Mouse (Mus musculus) neutrophil, adult 65 days (primary cell): ENCODE measurements around the gene Gm42957. TPM values are rescaled to one million over a fixed set of nuclear protein-coding genes. Genes with fewer than 3 reads are reported as not detected.

ENCODE experiments used
- total RNA-seq: library from RNA; stranded (reverse); gene quantifications from 2 replicates; pipeline ENCODE4 v1.2.4, GENCODE M21; 2023

Gm42957 gene
- not detected in 2 replicates for total RNA-seq

DNA sequence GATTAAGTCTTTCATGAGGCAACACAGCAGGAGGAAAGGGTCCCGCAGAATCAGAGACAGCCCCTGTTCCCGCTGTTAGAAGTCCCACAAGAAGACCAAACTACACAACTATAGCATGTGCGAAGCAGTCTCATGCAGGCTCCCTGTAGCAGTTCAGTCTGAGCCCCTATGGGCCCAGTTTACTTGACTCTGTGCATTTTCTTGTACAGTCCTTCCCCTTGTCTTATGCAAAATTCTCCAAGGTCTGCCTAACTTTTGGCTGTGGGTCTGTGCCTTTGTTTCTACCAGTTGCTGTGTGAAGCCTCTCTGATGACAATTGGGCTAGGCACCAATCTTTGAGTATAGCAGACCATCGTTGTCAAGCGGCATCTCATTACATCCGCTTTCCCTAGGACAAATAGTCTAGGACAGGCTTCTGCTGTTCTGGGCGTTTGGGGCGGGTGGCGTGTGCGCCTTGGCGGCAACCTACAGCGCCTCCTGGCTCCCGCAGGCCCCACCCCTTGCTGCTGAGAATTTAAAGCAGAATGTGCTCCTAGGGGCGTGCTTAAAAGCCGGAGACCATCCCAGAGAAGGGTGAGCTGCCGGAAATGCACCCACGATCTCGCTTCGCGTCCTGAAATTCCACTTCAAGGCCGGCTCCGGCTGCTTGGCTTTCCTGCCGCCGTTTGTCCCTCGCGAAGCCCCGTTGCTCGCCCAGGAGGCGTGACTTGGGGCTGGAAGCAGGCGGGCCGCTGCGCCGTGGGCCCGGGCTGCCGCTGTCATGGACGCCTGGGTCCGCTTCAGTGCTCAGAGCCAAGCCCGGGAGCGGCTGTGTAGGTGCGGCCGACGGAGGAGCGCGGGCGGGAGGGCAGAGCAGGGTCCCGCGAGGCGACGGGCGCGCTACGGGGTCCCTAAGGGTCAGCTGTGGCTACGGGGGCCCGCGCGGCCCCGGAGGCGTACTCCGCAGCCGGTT lies at the start of gene Gm42957, which contains the start of gene Pex11b:
Gene Gm42957 (plus strand): TSS at position 547 of the 952 bp plus-strand sequence.
Gene Pex11b (plus strand): TSS at position 449 of the 952 bp plus-strand sequence.

DNA sequence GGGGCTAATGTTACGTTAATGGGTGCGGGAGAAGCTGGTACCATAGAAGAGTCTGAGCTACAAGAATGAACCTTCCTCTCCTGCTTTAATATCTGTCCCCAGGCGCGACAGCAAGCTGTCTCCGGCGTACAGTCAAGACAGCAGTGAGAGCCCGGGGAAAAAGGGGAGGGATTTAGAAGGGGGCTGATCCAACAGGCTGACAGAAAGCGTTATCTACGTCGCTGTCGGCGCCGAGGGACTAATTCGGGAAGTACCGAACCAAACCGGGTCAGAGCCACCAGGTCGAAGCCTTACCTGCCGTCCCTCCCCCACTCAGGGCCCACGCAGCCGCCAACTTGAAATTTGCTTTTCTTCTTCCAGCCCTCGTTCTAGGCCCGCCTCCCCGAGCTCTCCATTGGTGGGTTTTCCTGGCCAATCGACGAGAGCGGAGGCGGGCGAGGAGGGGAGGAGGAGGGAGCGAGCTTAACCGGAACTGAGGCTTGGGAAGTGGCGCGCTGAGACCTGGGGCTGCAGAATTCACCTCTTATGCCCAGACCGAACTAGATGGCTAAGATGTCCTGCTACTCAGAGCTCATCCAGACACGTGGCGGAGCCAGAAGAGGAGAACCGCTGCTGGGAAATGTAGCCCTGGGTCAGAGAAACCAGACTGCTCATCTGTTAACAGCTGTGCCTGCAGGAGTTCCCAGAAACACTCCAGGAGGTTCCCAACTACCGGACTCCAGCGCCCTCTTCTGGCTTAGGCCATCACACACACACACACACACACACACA lies 41.3 kb upstream of the Gm42957 start, which contains the start of gene Polr3gl:
Gene Polr3gl (minus strand): TSS at position 392 of the 771 bp plus-strand sequence.

GRCm38 (mm10) chr3:96596228-96596707 lies 39.0 kb upstream of the Gm42957 start, which contains the start of gene Ankrd34a:
Gene Ankrd34a, plus strand, starts transcription at chr3:96596636.

DNA sequence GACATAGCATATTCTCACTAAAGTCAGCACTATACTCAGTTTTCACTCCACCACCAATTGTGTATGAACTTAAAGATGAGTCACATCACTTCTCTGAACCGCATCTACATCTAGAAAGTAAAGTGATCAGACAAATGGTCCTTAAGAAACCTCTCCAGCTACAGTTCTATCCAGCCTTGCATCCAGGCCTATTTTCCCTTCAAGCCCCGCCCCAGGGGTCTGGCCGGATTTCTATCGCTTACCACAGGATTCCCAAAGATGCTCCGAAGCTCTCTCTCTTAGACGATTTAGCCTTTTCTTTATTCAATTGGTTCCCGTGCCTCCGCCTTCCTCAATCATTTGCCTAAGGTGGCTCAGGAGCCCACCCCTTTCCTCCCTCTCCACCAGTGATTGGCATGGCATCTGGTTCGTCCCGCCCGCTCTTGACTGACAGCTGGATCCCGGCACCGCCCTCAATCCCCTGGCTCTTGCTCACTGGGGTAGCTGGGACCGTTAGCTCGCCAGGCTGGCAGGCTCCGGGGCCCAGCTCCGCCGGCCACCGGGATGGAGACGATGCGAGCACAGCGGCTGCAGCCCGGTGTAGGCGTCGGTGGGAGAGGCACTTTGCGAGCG lies 34.5 kb upstream of the Gm42957 start, which contains the start of gene Lix1l:
Gene Lix1l (plus strand): TSS at position 511 of the 612 bp plus-strand sequence.

DNA sequence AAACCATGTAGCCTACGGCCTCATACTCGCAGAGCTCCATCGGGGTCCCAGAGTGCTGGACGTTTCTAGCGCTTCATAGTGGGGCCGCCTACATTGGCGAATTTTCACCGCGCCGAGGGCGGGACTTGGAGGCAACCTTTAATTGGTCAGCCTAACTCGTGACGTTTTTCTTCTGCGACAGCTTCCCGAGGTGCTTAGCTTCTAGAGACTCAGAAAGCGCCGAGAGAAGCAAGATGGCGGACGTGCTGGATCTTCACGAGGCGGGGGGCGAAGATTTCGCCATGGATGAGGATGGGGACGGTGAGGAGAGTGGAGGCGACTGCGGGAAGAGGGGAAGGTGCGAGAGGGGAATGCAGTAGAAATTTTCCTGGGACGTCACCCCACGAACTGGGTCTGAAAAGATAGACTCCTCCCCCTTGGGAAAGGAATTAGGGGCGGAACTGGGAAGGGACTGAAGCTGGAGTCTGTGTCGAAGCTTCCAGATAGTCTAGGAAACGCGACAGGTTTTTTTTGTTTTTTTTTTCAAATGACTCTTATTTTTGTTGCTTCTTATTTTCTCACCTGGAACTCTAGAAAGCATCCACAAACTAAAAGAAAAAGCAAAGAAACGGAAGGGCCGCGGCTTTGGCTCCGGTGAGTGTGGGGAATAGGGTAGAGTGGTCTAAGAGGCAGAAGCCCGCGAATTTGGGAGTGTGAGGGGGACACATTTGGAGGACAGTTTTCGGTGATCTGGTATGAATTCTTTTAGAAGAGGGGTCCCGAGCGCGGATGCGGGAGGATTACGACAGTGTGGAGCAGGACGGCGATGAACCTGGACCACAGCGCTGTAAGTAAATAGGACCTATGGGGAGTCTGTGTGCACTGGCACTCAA lies 5.3 kb upstream of the Gm42957 start, which contains the start of gene Rbm8a:
Gene Rbm8a (plus strand): TSS at position 205 of the 872 bp plus-strand sequence.

DNA sequence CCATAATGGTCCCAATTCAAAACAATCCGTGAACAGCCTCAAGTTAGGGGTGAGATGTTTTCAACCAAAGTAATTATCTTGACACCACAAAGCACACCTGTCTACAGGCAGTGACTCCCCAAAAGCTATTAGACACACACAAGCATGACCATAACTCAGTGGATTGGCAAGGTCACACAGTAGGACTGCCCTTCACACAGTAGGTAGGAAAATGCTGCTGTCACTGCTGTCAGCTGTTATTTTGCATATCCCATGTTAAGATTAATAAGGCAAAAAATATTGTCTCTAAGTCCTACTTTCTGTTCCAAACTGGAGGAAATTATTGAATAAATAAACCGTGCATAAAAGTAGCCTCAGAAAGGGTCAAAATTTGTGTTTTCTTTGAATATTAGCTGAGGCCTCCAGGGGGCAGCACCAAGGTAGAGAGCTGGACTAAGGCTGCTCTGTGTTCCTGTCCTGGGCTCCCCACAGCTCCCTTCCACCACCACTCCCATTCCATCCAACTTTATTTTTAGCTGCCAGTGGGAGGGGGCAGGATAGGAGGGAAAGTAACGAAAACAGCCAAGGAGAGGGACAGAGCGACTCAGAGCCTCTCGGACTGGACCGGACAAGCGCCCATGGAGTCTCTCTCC lies 9.9 kb downstream of the Gm42957 start, which contains the start of gene Itga10:
Gene Itga10 (plus strand): TSS at position 567 of the 632 bp plus-strand sequence.

DNA sequence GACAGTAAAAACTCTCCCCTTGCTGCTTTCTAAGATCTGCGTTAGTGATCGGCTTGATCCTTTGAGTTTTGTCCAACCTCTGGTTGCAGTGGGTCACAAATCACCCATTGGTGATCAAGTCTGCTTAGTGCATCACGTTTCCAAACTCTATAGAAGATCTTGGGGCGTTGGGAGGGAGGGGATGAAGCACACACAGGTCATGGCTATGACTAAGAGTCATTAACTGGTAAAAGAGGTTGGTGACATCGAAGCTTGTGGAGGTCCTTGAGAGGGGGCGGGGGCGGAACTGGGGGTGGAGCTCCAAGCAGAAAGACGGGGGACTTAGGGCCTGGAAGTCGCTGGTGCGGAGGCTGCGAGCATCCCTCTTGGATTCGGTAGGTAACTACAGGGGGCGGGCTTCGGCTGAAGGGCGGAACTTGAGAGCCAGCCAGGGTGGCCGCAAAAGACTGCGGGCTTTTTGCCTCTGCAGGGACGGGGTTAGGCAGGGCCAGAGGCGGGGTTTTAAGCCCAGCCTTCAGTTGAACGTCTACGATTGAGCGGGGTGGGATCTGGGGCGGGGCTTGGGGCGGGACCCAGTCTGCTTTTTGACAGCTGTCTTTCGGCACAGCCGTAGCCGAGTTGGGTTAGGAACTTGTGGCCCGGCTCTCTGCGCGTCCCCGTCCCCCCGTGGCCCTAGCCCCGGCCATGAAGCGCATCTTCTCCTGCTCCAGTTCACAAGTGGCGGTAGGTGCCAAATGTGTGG lies 34.6 kb downstream of the Gm42957 start, which contains the start of gene Ankrd35:
Gene Ankrd35 (plus strand): TSS at position 405 of the 742 bp plus-strand sequence.

GRCm38 (mm10) chr3:96696198-96696765 lies 61.0 kb downstream of the Gm42957 start, which contains the start of gene Pias3:
Gene Pias3, plus strand, starts transcription at chr3:96696384.

Other genes starting within 250 kb of the Gm42957 start
- gene BC107364, start 183.2 kb upstream of the Gm42957 start, total RNA-seq: not detected in 2 replicates
- not detected in 2 replicates for gene Hfe2, start 110.3 kb upstream of the Gm42957 start, total RNA-seq
- 874 and 982 TPM in 2 replicates for gene Txnip, start 77.5 kb upstream of the Gm42957 start, total RNA-seq
- 0.82 TPM in 1 of 2 replicates, not detected in the other for gene Gm16253, start 58.5 kb upstream of the Gm42957 start, total RNA-seq
- 13.5 and 16.6 TPM in 2 replicates for gene Polr3gl, start 41.3 kb upstream of the Gm42957 start, total RNA-seq
- not detected in 2 replicates for gene Ankrd34a, start 38.8 kb upstream of the Gm42957 start, total RNA-seq
- gene Lix1l, start 34.3 kb upstream of the Gm42957 start, total RNA-seq: 0.41 and 0.68 TPM in 2 replicates
- 52.4 and 66.7 TPM in 2 replicates for gene Rbm8a, start 5.5 kb upstream of the Gm42957 start, total RNA-seq
- 9.8 and 10.4 TPM in 2 replicates for gene Pex11b, start 98 bp upstream of the Gm42957 start, total RNA-seq
- 0.47 and 0.84 TPM in 2 replicates for gene Itga10, start 10.1 kb downstream of the Gm42957 start, total RNA-seq
- not detected in 2 replicates for gene Ankrd35, start 34.7 kb downstream of the Gm42957 start, total RNA-seq
- gene Pias3, start 60.9 kb downstream of the Gm42957 start, total RNA-seq: 35.0 and 35.4 TPM in 2 replicates
- 0.88 and 1.3 TPM in 2 replicates for gene Nudt17, start 73.1 kb downstream of the Gm42957 start, total RNA-seq
- 33.7 and 44.1 TPM in 2 replicates for gene Polr3c, start 92.2 kb downstream of the Gm42957 start, total RNA-seq
- gene Rnf115, start 92.2 kb downstream of the Gm42957 start, total RNA-seq: 62.1 and 69.5 TPM in 2 replicates
- not detected in 2 replicates for gene Pdzk1, start 193.8 kb downstream of the Gm42957 start, total RNA-seq
- gene Cd160, start 193.9 kb downstream of the Gm42957 start, total RNA-seq: not detected in 2 replicates